ENCODE assay signal across 9 mouse cellular contexts in the genomic region with DNA sequence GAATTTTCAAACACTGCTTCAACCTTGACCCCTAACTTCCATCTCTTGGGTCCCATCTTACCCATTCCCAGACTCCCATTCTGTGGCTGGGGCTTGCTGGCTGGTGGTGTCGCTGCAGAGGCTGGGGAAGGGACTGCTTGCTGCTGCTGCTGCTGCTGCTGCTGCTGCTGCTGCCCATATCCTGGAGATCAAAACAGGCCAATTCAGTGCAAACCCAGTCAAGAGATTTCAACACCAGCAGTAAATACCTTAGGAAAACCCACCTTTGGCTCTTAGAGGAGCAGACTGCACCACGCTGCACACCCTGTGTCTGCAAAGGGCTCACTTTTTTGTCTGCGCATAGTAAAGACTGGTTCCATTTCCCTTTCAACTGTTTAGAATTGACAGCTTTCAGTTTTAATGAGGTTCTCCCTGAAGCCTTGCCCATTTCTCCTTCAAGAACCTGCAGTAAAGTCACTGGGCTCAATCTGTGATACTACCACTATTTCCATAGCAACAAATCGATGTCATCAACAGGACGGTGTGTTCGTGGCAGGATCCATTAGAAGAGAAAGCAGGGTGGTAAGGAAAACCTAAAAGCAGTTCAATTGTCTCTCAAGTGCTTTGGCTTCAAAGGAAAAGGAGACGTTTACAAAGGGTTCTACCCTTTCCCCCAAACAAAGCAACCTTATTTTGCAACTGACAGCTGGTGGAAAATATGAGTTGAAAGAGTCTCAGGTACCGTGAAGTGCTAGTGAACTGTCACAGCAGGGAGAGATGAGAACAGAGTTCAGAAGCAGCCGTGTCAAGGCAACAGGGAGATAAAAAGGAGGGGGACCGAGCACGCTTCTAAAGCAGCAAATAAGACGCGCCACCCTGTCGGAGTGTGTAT. TPM values are rescaled to one million over a fixed set of nuclear protein-coding genes. Genes with fewer than 3 reads are reported as not detected.
DNase-seq lines count a peak whose midpoint lies in the region; ATAC-seq and TF ChIP-seq lines count a peak whose summit lies in the region.
"Had no signal": no experiment of that assay in that cellular context is flagged by ENCODE, and none has a peak within 500 bp of the region (broad histone marks: within the 10 kb centered on the region; RNA-seq: fewer than 3 reads in every experiment).

No protein-coding gene starts in this region.

- intact Hi-C loops in left cerebral cortex, postnatal 25 days (cut with DNase I): no loop called here

- no peak overlapping the region for H3K4me3 ChIP-seq in heart, postnatal 0 days (ENCODE audit: low read depth, low read length)
- H3K4me3 ChIP-seq in heart, embryonic 11.5 days (ENCODE audit: low read depth, low read length): no peak overlapping the region
- H3K4me3 ChIP-seq in neural tube, embryonic 13.5 days: no peak overlapping the region
- H3K4me3 ChIP-seq in midbrain, embryonic 14.5 days (replicated peaks; ENCODE audit: low read depth, low read length): no peak overlapping the region
- H3K4me3 ChIP-seq: embryonic facial prominence, embryonic 10.5 days had no signal

- no peaks in the 10 kb centered on the region for H3K9me3 ChIP-seq in heart, postnatal 0 days (replicated peaks; ENCODE audit: control insufficient read depth, low read length)
- H3K9me3 ChIP-seq in heart, embryonic 11.5 days (replicated peaks; ENCODE audit: control insufficient read depth, low read length): no peaks in the 10 kb centered on the region
- H3K9me3 ChIP-seq in neural tube, embryonic 13.5 days: no peaks in the 10 kb centered on the region
- no peaks in the 10 kb centered on the region for H3K9me3 ChIP-seq in midbrain, embryonic 14.5 days (ENCODE audit: control insufficient read depth, low read length)
- H3K9me3 ChIP-seq: embryonic facial prominence, embryonic 10.5 days had no signal

- H3K27me3 ChIP-seq in heart, postnatal 0 days (ENCODE audit: control insufficient read depth, insufficient read depth, low read length): no peaks in the 10 kb centered on the region
- H3K27me3 ChIP-seq in heart, embryonic 11.5 days (ENCODE audit: control insufficient read depth, insufficient read depth, low read length): no peaks in the 10 kb centered on the region
- no peaks in the 10 kb centered on the region for H3K27me3 ChIP-seq in neural tube, embryonic 13.5 days
- H3K27me3 ChIP-seq in midbrain, embryonic 14.5 days (ENCODE audit: control insufficient read depth, insufficient read depth, low read length): no peaks in the 10 kb centered on the region

- no peak overlapping the region for H3K9ac ChIP-seq in heart, postnatal 0 days (replicated peaks; ENCODE audit: low read depth, low read length)
- no peak overlapping the region for H3K9ac ChIP-seq in heart, embryonic 11.5 days (ENCODE audit: low read depth, low read length)
- H3K9ac ChIP-seq in neural tube, embryonic 13.5 days: no peak overlapping the region
- no peak overlapping the region for H3K9ac ChIP-seq in midbrain, embryonic 14.5 days (replicated peaks; ENCODE audit: low read length)

- DNase-seq in heart, postnatal 0 days (ENCODE audit: low spot score): no peak
- no peak for DNase-seq in neural tube, embryonic 10.5 days (ENCODE audit: extremely low spot score, low spot score)
- DNase-seq in midbrain, embryonic 14.5 days: peak; percentile 55
- DNase-seq in left cerebral cortex, postnatal 25 days (ENCODE audit: low spot score in 2 of 2): no peak
- DNase-seq in cerebellum, adult 9-11 months: no peak
- DNase-seq in heart, adult 9 months (ENCODE audit: low spot score in 2 of 2): no peak

- ATAC-seq in heart, postnatal 0 days (ENCODE audit: insufficient read depth, low read depth): no peak
- no peak for ATAC-seq in heart, embryonic 11.5 days (replicated peaks; ENCODE audit: insufficient number of reproducible peaks, low FRiP score, low TSS enrichment)
- ATAC-seq in neural tube, embryonic 13.5 days (ENCODE audit: low read depth): no peak
- ATAC-seq in midbrain, embryonic 14.5 days (ENCODE audit: low FRiP score, low TSS enrichment): no peak

- H3K4me1 ChIP-seq in heart, postnatal 0 days (ENCODE audit: control insufficient read depth, insufficient read depth): no peaks in the 10 kb centered on the region
- no peaks in the 10 kb centered on the region for H3K4me1 ChIP-seq in heart, embryonic 11.5 days (ENCODE audit: control insufficient read depth, insufficient read depth, low read length)
- H3K4me1 ChIP-seq in neural tube, embryonic 13.5 days (replicated peaks): peaks cover 26% of the 10 kb centered on the region
- peaks cover 9% of the 10 kb centered on the region for H3K4me1 ChIP-seq in midbrain, embryonic 14.5 days (ENCODE audit: control insufficient read depth, insufficient read depth, low read length)

- 72% methylated on average over 14 of the region's 14 CpGs for WGBS in heart, postnatal 0 days
- 74% methylated on average over 14 of the region's 14 CpGs for WGBS in heart, embryonic 11.5 days (ENCODE audit: insufficient replicate concordance)
- 57% methylated on average over 14 of the region's 14 CpGs for WGBS in neural tube, embryonic 13.5 days
- 54% methylated on average over 14 of the region's 14 CpGs for WGBS in midbrain, embryonic 14.5 days

- TF ChIP-seq CTCF in heart, postnatal 0 days (IDR thresholded peaks at IDR 0.05; ENCODE audit: low read depth): no peak

- no peak for TF ChIP-seq EP300 in heart, postnatal 0 days (IDR thresholded peaks at IDR 0.05; ENCODE audit: low read depth)

- H3K4me2 ChIP-seq in heart, postnatal 0 days (ENCODE audit: low read depth, low read length): no peak overlapping the region; the same call in 1 of the 2 replicates
- H3K4me2 ChIP-seq in heart, embryonic 11.5 days: no peak overlapping the region
- no peak overlapping the region for H3K4me2 ChIP-seq in neural tube, embryonic 13.5 days
- peak overlapping the region; percentile 14; the same call in 1 of the 2 replicates for H3K4me2 ChIP-seq in midbrain, embryonic 14.5 days (ENCODE audit: low read length)

- H3K36me3 ChIP-seq in heart, postnatal 0 days (replicated peaks; ENCODE audit: control insufficient read depth, insufficient read depth, low read length): peaks cover 39% of the 10 kb centered on the region
- H3K36me3 ChIP-seq in heart, embryonic 11.5 days (ENCODE audit: control insufficient read depth, insufficient read depth, low read length): peaks cover 11% of the 10 kb centered on the region; the same call in 1 of the 2 replicates
- peaks cover 27% of the 10 kb centered on the region for H3K36me3 ChIP-seq in neural tube, embryonic 13.5 days
- peaks cover 23% of the 10 kb centered on the region for H3K36me3 ChIP-seq in midbrain, embryonic 14.5 days (ENCODE audit: control insufficient read depth, insufficient read depth, low read length)

- H3K27ac ChIP-seq in heart, postnatal 0 days (ENCODE audit: low read depth): peak overlapping the region; percentile 50; the same call in 1 of the 2 replicates
- no peak overlapping the region for H3K27ac ChIP-seq in heart, embryonic 11.5 days (ENCODE audit: low read depth, low read length)
- 0 out of 2 replicates have a peak overlapping the region, but pooled peaks have one; percentile 2 for H3K27ac ChIP-seq in neural tube, embryonic 13.5 days (replicated peaks)
- H3K27ac ChIP-seq in midbrain, embryonic 14.5 days (replicated peaks; ENCODE audit: low read depth, low read length): peak overlapping the region; percentile 58
- H3K27ac ChIP-seq: embryonic facial prominence, embryonic 10.5 days had no signal

RNA-seq across cellular contexts. Expression of a gene that starts 29.5 kb away (rescaled TPM):
- 115 and 118 TPM in 2 replicates for total RNA-seq in heart, postnatal 0 days (2014; rRNA removed; ENCODE audit: low replicate concordance)
- 62.9 and 66.9 TPM in 2 replicates for polyA plus RNA-seq in heart, postnatal 0 days (2015; fragmentation: Nextera tagmentation; extraction: Ambion mirVana)
- polyA plus RNA-seq in heart, embryonic 11.5 days (2014; fragmentation: Nextera tagmentation; extraction: Ambion mirVana): 96.3 and 103 TPM in 2 replicates
- polyA plus RNA-seq in neural tube, embryonic 13.5 days (2015; fragmentation: Nextera tagmentation; extraction: Ambion mirVana): 50.5 and 51.1 TPM in 2 replicates
- polyA plus RNA-seq in midbrain, embryonic 14.5 days (2014; fragmentation: Nextera tagmentation; extraction: Ambion mirVana): 48.3 and 50.0 TPM in 2 replicates
- 10 to 100 TPM; 44.2 to 46.9 TPM for total RNA-seq in left cerebral cortex, postnatal 25 days (2021)

RNA-seq across cellular contexts. Expression of a gene that starts 29.6 kb away (rescaled TPM):
- total RNA-seq in heart, postnatal 0 days (2014; rRNA removed; ENCODE audit: low replicate concordance): 13.1 and 19.7 TPM in 2 replicates
- polyA plus RNA-seq in heart, postnatal 0 days (2015; fragmentation: Nextera tagmentation; extraction: Ambion mirVana): 13.2 and 14.8 TPM in 2 replicates
- 12.3 and 14.7 TPM in 2 replicates for polyA plus RNA-seq in heart, embryonic 11.5 days (2014; fragmentation: Nextera tagmentation; extraction: Ambion mirVana)
- polyA plus RNA-seq in neural tube, embryonic 13.5 days (2015; fragmentation: Nextera tagmentation; extraction: Ambion mirVana): 12.8 and 16.0 TPM in 2 replicates
- polyA plus RNA-seq in midbrain, embryonic 14.5 days (2014; fragmentation: Nextera tagmentation; extraction: Ambion mirVana): 9.5 and 12.0 TPM in 2 replicates
- 10 to 100 TPM; 12.1 to 12.5 TPM for total RNA-seq in left cerebral cortex, postnatal 25 days (2021)
